Mouse (Mus musculus): ENCODE results near the gene Podnl1.

Podnl1 gene

DNA sequence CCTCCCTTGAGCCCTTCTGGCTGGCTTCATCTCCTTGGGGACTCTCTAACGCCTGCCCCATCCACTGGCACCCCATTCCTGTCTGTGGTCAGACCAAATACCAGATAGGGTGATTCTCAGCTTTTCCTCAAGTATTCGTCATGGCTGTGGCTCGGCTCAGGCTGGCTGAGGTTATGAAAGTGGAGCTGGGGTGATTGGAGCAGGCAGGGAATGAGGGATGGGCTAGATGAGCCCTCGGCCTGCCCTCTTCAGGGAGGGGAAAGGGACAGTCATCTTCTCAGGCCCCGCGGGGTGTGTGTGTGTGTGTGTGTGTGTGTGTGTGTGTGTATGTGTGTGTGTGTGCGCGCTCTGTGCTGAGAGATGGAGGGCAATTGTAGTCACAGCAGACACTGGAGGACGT is at the start of gene Podnl1:
Podnl1 (plus strand) TSS at position 334 of the 400 bp plus-strand sequence.
- no peak for DNase-seq (ENCODE audit: low spot score in 2 of 2)

DNA sequence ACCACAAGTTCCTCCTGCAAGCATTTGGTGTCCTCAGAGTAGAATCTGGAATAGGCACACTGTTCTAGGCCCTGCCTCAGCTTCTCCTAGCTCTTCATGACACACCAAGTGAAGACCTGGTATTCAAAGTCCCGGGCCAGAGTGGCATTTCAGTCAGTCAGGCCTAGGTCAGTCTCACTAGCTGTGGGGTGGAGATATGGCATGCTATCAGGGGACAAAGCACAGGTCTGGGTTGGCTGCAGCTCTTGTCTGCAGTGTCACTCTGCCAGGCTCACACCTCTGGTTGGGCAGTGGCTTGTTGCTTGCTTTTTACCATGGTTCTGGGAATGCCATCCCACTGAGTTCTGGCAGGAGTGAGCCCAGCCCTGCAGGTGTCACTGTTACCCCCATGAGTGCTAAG is 49.4 kb upstream of the Podnl1 start:
- no peak for DNase-seq (ENCODE audit: low spot score in 2 of 2)

DNA sequence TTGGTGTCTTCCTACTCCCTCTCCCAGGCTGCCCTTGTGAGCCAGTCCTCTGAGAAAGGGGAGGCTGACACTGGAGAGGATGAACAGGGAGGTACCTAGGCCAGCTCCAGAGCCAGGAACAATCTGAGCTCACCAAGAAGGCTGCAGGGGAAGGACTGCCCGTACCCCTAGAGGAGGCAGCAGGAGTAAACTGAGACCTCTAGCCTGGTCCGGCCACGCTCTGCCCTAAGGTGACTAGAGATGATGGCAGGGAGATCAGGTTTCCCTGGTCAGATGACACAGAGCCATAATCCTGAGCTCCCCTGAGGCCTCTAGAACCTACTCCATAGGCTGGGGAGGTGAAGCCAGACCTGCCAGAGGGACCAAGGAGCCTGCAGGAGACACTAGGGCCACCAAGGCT is 48.9 kb upstream of the Podnl1 start:
- no peak for DNase-seq (ENCODE audit: low spot score in 2 of 2)

DNA sequence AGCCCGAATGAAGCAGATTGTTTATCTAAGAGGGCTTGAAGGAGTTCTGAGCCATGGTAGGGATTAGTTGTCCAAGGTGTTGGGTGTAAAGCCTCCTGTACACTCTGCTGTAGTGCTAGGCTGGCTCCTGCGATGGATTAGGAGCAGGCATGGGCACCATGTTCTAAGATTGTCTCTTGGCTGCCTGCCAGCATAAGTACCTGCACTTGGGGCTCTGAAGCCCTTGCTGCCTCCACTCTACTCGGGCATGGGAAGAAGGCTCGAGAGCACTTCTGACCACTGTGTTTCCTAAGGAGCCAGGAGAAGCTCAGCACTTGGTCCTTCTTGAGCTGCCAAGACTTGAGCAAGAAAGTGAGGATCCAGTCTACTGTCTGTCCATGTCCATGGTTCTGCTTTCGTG is 46.6 kb upstream of the Podnl1 start:
- no peak for DNase-seq (ENCODE audit: low spot score in 2 of 2)

DNA sequence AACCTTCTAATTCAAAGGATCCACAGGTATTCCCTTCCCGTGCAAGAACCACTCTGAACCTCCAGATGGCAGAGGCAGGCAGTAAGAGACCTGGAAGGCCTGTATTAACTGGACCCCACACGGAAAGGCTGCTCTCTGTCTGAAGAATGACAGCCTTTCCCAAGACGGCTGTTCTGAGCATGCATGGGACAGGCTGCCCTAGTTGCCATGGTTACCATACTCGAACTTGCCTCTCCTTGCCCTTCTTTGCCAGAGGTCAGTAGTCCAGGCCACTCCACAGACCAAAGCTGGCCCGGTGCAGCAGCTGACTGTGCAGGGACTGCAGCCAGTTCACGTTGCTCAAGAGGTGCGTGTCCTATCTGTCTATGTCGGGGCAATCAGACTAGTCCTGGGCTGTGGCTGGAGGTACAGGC is 42.0 kb upstream of the Podnl1 start:
- DNase-seq (ENCODE audit: low spot score in 2 of 2): no peak

DNA sequence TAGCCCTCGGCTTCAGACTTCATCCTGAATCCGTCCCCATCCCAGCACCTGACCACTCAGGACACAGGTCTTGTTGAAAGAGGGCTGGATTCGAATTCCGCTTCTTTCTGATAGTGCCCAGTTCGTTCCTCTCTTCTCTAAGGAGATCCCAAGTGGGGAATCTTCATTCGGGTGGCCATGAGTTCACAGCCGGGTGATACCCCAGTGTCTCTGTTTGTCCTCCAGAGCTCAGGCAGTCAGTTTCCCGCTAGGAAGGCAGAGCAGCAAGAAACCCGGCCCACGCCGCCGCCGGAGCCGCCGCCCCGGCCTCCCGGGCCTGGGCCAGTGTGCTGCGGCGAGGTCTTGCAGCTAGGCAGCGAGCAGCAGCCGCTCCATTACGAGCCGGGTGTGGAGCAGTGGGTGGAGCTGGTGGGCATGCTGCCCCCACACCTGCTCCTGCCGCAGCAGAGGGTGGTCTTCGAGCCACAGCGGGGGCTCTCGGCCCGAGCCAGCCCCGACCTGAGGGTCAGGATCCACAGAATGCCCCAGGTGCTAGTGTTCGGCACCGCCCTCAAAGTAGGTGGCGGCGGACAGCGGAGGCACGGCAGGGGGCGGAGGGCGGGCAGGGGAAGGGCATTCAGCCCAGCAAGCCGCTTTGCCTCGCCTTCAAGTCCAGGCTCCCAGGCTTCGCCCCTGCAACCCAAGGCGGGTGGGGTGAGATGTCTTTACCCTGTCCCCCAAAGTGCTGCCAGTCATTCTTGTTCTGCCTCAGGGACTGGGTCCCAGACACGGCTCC is 41.3 kb upstream of the Podnl1 start:
- no peak for DNase-seq (ENCODE audit: low spot score in 2 of 2)

DNA sequence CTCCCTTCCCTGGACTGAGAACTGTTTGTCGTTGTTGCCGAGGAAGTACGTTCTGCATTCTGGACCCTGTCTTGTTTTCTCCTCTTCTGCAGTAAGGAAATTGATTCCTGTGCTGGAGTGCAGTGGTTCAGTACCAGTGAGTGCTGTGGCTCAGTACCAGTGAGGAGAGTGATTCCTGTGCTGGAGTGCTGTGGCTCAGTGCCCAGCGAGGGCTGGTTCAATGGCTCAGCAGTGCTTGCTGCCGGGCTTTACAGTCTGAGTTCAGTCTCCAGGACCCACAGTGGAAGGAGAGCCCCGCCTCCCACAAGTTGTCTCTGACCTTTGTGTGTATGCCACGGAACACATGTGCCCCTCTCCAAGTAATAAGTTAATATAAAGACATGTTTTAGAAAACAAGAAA is 38.6 kb upstream of the Podnl1 start:
- no peak for DNase-seq (ENCODE audit: low spot score in 2 of 2)

DNA sequence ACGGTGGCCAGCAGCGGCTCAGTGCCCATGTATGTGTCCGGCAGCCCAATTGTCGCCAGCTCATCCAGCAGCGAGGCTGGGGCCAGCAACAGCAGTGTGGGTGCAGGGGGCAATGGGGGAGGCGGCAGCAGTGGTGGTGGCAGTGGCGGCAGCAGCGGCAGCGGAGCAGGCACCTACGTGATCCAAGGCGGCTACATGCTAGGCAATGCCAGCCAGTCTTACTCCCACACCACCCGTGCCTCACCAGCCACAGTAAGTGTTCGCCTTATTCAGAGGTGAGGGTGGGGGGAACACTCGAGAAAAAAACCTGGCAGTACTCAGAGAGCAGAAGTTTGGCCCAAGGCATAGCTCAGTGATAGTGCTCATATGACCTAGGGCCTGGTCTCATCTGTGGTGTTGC is 38.0 kb upstream of the Podnl1 start:
- no peak for DNase-seq (ENCODE audit: low spot score in 2 of 2)

DNA sequence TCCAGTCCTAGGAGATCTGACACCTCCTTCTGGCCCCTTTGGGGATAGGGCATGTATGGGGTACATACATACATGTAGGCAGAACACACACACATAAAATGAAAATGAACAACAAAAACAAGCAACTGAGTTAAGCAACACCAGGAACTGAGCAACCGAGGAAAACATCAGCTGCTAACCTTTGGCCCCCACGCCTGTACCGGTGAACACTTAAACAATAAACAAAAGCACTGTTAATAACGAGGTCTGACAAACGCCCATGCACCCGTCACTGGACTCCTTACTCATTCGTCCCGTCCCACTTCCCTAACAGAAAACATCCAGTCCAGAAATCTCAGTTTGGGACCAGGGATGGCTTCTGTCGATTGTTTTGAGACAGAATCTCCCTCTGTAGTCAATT is 36.5 kb upstream of the Podnl1 start:
- no peak for DNase-seq (ENCODE audit: low spot score in 2 of 2)

DNA sequence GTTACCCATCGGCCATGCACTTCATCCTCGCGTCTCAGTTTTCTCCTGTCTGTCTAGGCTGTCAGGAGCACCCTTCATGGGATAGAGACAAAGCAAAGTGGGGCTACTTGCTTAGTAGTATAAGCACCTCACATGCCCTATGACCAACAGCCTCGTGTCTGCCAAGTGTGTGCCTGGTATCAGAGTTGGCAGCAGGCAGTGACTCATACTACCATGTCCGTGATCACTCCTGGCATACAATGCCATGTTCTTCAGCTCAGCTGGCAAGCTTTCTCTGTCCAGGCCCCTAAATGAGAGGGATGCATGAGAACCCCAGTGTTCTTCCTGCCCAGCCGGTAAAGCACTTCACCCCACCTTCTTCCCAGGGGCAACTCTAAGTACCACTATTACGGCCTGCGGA is 35.2 kb upstream of the Podnl1 start:
- no peak for DNase-seq (ENCODE audit: low spot score in 2 of 2)

DNA sequence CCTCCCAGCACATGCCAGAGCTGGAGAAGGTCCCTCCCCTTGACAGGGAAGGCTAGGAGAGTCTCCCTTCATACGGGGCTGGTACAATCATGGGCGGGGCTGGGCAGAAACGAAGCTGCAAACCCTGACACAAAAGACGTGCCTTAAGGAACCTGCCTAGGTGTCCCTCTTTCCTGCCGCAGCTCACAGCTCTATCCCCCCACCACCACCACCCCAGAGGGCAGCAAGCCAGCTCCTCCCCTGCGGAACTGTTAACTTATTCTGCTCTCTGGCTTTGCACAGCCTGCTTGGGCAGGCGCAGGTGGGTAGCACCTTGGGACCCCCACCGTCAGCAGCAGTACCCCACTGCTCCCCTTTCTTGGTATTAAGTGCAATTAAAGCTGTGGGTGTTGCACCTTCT is 29.7 kb upstream of the Podnl1 start:
- no peak for DNase-seq (ENCODE audit: low spot score in 2 of 2)

DNA sequence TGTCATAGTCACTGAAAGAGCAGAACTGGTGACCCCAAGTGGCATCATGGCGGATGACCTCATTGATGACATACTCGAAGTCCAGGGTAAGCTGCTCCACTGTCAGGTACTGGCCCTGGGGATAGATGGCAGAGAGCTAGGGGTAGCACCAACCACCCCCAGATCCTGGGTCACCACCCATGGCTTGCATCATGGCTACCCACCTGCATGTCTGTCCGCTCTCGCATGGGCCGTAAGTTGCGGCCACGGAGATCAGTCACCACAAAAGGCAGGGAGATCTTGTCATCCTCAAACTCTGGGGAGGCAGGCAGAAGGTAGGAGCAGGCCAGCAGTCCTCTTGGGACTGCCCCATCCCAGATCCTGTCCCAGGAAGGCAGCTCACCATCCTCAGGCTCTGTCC is 27.4 kb upstream of the Podnl1 start:
- no peak for DNase-seq (ENCODE audit: low spot score in 2 of 2)

DNA sequence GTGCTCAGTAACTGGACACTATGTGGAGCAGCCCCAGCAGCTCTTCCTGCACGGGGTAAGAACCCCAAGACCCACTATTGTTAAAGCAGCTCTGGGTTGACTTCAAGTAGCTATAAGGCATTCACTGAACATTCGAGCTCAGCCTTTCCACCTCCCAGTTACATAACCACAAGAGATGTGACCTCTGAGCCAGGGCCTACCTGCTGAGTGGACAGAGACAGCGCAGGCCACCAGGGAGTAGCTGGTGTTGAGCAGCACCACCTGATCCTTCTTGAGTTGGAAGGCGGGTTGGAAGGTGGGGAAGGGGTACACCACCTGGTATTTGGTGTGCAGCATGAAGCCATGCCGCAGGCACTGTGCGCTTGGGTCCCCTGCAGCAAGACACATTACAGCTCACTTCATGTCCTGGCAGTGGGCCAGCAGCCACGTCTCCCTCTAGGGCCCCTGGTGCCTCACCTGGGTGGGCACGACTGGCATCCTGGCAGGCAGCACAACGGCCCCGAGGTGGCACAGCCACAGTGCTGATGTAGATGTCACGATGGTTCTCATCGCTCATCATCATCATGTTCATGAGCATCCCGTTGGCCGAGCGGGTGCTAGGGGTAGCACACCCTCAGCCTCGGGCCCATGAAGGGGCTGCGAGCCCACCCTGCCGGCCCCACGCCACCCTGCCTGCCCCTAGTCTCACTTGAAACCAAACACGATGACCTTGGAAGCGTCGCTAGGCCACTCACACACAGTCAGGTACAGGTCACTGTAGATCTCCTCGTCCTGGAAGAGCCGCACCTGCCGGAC is 24.1 kb upstream of the Podnl1 start:
- no peak for DNase-seq (ENCODE audit: low spot score in 2 of 2)

DNA sequence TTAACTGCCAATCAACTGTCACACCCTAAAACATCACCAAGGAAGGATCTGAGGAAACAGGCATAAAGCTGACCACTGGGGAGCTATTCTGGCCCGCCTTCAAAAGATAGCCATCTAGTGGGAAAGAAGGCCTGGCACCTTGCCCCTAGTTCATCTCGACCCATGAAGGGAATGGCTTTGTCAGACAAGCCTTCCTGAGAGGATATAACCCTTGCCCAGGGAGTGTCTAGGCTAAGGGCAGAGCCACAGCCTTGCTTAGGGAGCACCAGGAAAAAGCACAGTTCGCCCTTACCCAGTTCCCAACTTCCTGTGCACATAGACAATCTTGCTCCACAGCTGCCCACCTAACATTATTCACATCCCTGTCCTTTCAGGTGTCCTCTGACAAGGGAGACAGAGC is 22.2 kb upstream of the Podnl1 start:
- no peak for DNase-seq (ENCODE audit: low spot score in 2 of 2)

DNA sequence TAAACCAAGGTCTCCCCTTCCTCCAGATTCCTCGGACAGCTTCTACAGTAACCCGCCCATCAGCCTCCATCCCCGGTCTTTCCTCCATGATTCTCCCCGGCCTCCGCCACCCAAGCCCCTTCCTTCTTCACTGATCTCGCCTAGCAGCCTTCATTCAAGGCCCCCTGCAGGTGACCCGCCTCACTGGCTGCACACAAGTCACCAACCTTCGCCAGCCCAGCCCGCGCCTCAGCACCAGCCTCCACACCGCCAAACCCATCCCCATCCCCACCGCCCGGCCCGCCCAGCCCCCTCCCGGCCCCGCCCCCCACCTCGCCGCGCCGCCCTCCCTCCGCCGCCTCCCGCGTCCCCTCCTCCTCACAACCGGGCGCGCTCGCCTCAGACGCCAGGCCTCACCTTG is 21.6 kb upstream of the Podnl1 start:
- no peak for DNase-seq (ENCODE audit: low spot score in 2 of 2)

DNA sequence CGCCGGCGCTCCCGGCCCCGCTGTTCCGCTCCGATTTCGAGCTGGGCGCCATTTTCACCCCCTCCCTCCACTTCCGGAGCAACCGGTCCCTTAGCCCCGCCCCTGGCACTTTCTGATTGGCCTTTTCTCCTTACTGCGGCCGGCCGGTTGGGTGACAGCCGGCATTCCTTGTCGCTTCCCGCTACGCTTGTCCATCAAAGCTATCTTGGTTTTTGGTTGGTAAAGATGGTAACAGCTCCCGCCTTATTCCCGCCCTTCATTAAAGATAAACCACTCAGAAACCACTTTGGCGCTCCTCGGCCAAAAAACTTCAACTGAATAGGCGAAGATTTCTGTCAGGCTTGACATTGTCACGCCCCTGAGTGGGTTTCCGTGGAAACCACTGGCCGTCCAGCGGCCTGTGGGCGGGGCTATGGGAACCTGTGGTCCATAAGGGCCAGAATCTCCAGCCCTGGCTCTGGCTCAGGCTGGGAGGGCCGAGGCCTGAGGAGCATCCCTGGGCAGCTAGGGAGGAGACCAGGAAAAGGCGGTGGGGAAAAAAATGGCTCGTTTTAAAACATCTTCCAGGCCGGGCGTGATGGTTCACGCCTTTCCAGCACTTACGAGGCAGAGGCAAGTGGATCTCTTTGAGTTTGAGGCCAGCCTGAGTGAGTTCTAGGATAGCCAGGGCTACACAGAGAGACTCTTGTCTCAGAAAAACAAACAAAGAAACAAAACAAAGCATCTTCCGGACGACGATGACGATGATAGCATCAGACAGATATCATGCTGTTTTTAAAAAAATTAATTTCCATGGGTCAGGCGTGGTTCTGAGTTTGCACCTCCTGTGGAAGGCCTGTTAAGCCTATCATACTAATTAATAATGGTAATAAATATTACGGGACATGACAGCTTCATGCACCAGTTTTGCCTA is 20.8 kb upstream of the Podnl1 start, which contains the start of gene Dcaf15:
Dcaf15 (minus strand) TSS at position 72 of the 913 bp plus-strand sequence.
- peak; percentile 95 to 98 for DNase-seq (ENCODE audit: low spot score in 2 of 2)

DNA sequence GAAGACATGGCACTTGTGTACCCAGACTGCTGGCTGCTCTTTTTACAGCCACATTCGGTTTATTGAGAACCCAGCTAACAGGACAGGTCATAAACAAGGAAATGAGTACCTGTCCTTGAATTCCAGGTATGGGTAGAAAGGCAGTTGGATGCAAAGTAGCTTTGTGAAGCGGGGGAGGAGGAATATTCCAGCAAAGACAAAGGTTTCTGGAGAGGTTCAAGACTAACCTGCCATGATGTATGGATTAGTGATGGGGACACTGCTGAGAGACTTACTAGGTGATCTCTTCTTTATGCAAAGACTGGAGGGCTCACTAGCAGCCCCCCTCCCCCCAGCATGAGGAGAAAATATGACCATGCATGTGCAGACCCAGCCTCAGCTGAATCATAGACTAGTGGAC is 20.1 kb upstream of the Podnl1 start:
- DNase-seq (ENCODE audit: low spot score in 2 of 2): no peak

DNA sequence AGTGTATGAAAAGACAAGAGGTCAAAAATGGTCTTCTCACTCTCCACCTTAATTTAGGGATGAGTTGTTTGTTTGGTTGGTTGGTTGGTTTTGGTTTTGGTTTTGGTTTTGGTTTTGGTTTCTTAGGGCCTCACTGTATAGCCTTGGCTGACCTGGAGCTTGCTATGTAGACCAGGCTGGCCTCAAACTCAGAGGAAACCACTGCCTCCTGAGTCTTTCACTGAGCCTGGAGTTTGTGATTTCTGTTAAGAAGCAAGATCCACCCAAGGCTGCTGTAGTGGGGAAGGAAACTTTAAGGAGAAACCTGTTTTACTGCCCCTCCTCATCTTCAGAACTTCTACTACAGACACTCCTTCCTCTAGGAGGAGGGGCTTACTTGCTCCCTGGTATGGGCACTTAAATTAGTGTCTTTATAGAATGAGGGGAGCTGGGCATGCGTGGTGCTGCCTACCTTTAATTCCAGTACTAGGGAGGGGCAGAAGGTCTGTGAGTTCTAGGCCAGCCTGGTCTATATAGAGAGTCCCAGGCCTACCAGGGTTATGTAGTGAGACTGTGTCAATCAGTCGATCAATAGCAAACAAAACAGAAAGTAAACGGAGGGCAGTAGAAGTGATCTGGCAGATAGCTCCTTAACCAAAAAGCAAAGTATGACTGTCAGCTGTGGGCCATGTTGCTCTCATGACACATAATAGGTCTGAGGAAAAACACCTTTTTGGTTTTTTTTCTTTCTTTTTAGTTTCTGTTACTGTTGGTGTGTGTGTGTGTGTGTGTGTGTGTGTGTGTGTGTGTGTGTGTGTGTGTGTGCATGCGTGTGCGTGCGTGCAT is 19.4 kb upstream of the Podnl1 start:
- no peak for DNase-seq (ENCODE audit: low spot score in 2 of 2)

DNA sequence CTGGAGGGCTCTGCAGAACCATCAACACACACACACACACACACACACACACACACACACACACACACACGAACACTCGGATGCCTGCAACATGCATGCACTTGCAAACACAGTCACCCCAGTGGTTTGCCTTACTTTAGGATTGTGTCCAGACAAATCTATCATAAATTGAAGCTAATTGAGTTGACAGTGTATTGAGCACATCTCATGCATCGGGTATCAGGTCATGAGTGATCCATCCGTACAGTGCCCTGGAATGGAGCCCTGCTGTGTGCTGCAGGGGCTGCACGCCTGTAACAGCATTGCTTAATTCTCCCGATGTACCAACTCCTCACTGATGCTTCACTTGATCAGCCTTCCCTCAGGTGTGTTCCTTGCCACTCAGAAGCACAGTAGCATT is 10.1 kb upstream of the Podnl1 start:
- no peak for DNase-seq (ENCODE audit: low spot score in 2 of 2)

DNA sequence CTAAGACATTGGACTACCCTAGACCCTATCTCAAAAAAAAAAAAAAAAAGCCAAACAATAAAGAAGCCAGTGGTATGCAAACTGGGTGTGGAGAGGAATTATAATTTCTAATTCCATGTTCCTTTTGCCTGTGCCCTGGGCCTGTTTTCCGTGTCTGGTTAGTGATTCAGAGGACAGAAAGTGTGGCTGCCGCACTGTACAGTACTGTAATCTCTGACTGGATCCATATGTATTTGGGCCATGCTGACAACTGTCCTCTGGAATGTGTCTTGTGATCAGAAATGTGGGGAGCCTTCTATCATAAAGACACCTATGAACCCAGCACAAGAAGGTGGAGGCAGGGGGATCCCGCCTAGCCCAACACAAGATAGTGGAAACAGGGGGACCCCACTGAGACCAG is 3.6 kb upstream of the Podnl1 start:
- no peak for DNase-seq (ENCODE audit: low spot score in 2 of 2)

DNA sequence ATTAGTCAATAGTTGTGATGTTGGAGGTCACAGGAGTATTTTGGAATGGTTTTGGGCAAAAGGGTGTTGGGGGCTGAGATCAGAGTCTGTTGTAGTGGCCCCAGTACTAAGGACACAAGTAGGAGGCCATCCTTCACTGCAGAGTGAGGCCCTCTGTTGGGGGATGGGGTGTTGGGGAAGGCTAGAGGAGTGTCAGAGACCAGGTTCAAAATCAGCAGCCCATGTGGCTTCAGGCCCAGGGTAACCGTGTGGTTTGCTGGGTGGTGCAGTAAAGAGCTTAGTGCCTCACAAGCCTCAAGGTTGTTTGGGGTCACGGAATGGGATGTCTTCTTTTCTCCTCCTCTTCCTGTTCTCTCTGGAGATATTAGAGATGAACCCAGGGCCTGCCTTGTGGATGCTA is 953 bp downstream of the Podnl1 start:
- no peak for DNase-seq (ENCODE audit: low spot score in 2 of 2)

Measured in right cerebral cortex, postnatal 36 days (tissue).